Mouse (Mus musculus): ENCODE results near the gene Krtap28-13. TPM values are rescaled to one million over a fixed set of nuclear protein-coding genes. Genes with fewer than 3 reads are reported as not detected.

Krtap28-13 gene
- polyA plus RNA-seq, 1 experiment from 2014 or later = 0.29 TPM

GRCm38 (mm10) chr1:83075526-83076189 lies 14.9 kb downstream of the Krtap28-13 start:
- H3K27me3 ChIP-seq (replicated peaks; ENCODE audit: control insufficient read depth, insufficient read depth, low read length) = no peaks in the 10 kb centered on the region
- peak overlapping the region; percentile 17; the same call in 1 of the 2 replicates for H3K4me3 ChIP-seq (ENCODE audit: low read depth, low read length)
- no peak overlapping the region for H3K27ac ChIP-seq (replicated peaks; ENCODE audit: low read depth, low read length)
- no peak for ATAC-seq (ENCODE audit: low read depth)
- H3K4me2 ChIP-seq (ENCODE audit: low read depth, low read length) = peak overlapping the region; percentile 39
- no peak overlapping the region for H3K9ac ChIP-seq (ENCODE audit: low read depth, low read length)
- no peak for DNase-seq (ENCODE audit: low spot score)
- WGBS = 40% methylated on average over 15 of the region's 15 CpGs
- no peaks in the 10 kb centered on the region for H3K9me3 ChIP-seq (ENCODE audit: control insufficient read depth, low read length)
- H3K36me3 ChIP-seq (ENCODE audit: control insufficient read depth, insufficient read depth, low read length) = no peaks in the 10 kb centered on the region
- H3K4me1 ChIP-seq (ENCODE audit: control insufficient read depth, insufficient read depth, low read length) = no peaks in the 10 kb centered on the region

- Histone ChIP-seq H3K27ac (replicated peaks; ENCODE audit: low read depth, low read length) (no peak overlapping the region), H3K4me1 (ENCODE audit: control insufficient read depth, insufficient read depth, low read length) (no peaks in the 10 kb centered on the region), H3K9me3 (ENCODE audit: control insufficient read depth, low read length) (no peaks in the 10 kb centered on the region), H3K4me2 (ENCODE audit: low read depth, low read length) (peak overlapping the region; percentile 39), H3K9ac (ENCODE audit: low read depth, low read length) (no peak overlapping the region), H3K4me3 (ENCODE audit: low read depth, low read length) (peak overlapping the region; percentile 17; the same call in 1 of the 2 replicates), H3K27me3 (replicated peaks; ENCODE audit: control insufficient read depth, insufficient read depth, low read length) (no peaks in the 10 kb centered on the region), H3K36me3 (ENCODE audit: control insufficient read depth, insufficient read depth, low read length) (no peaks in the 10 kb centered on the region)
- 41% methylated on average over 11 of the region's 11 CpGs for WGBS
- peak; percentile 76; the same call in 1 of the 2 replicates for ATAC-seq (ENCODE audit: low read depth)
- peak; percentile 55 for DNase-seq (ENCODE audit: low spot score)
Measured at GRCm38 (mm10) chr1:83076190-83076917, 15.6 kb downstream of the Krtap28-13 start.

GRCm38 (mm10) chr1:83077016-83077415 lies 16.3 kb downstream of the Krtap28-13 start:
- no peaks in the 10 kb centered on the region for H3K9me3 ChIP-seq (ENCODE audit: control insufficient read depth, low read length)
- WGBS = 55% methylated on average over 6 of the region's 6 CpGs

GRCm38 (mm10) chr1:83084790-83085189 lies 24.1 kb downstream of the Krtap28-13 start:
- Histone ChIP-seq H3K36me3 (ENCODE audit: control insufficient read depth, insufficient read depth, low read length) (no peaks in the 10 kb centered on the region), H3K4me1 (ENCODE audit: control insufficient read depth, insufficient read depth, low read length) (no peaks in the 10 kb centered on the region), H3K27me3 (replicated peaks; ENCODE audit: control insufficient read depth, insufficient read depth, low read length) (no peaks in the 10 kb centered on the region), H3K27ac (replicated peaks; ENCODE audit: low read depth, low read length) (no peak overlapping the region), H3K4me3 (ENCODE audit: low read depth, low read length) (no peak overlapping the region), H3K4me2 (ENCODE audit: low read depth, low read length) (no peak overlapping the region), H3K9me3 (ENCODE audit: control insufficient read depth, low read length) (no peaks in the 10 kb centered on the region), H3K9ac (ENCODE audit: low read depth, low read length) (no peak overlapping the region)
- no peak for DNase-seq (ENCODE audit: low spot score)
- 88% methylated on average over 2 of the region's 2 CpGs for WGBS
- no peak for ATAC-seq (ENCODE audit: low read depth)

More at GRCm38 (mm10) chr1:83077016-83077415, 16.3 kb downstream of the Krtap28-13 start:
- H3K27ac ChIP-seq (replicated peaks; ENCODE audit: low read depth, low read length) = no peak overlapping the region
- H3K4me2 ChIP-seq (ENCODE audit: low read depth, low read length) = no peak overlapping the region
- H3K36me3 ChIP-seq (ENCODE audit: control insufficient read depth, insufficient read depth, low read length) = no peaks in the 10 kb centered on the region
- DNase-seq (ENCODE audit: low spot score) = no peak
- no peaks in the 10 kb centered on the region for H3K4me1 ChIP-seq (ENCODE audit: control insufficient read depth, insufficient read depth, low read length)
- no peak overlapping the region for H3K9ac ChIP-seq (ENCODE audit: low read depth, low read length)
- H3K4me3 ChIP-seq (ENCODE audit: low read depth, low read length) = no peak overlapping the region
- ATAC-seq (ENCODE audit: low read depth) = no peak
- H3K27me3 ChIP-seq (replicated peaks; ENCODE audit: control insufficient read depth, insufficient read depth, low read length) = no peaks in the 10 kb centered on the region

- Histone ChIP-seq H3K9me3 (ENCODE audit: control insufficient read depth, low read length) (no peaks in the 10 kb centered on the region), H3K4me3 (ENCODE audit: low read depth, low read length) (no peak overlapping the region), H3K9ac (ENCODE audit: low read depth, low read length) (no peak overlapping the region), H3K27ac (replicated peaks; ENCODE audit: low read depth, low read length) (no peak overlapping the region), H3K4me2 (ENCODE audit: low read depth, low read length) (no peak overlapping the region), H3K36me3 (ENCODE audit: control insufficient read depth, insufficient read depth, low read length) (no peaks in the 10 kb centered on the region), H3K4me1 (ENCODE audit: control insufficient read depth, insufficient read depth, low read length) (no peaks in the 10 kb centered on the region), H3K27me3 (replicated peaks; ENCODE audit: control insufficient read depth, insufficient read depth, low read length) (no peaks in the 10 kb centered on the region)
- 46% methylated on average over 3 of the region's 3 CpGs for WGBS
- no peak for ATAC-seq (ENCODE audit: low read depth)
- no peak for DNase-seq (ENCODE audit: low spot score)
Measured at GRCm38 (mm10) chr1:83091268-83091667, 30.5 kb downstream of the Krtap28-13 start.

GRCm38 (mm10) chr1:83096935-83097334 lies 36.2 kb downstream of the Krtap28-13 start:
- H3K4me2 ChIP-seq (ENCODE audit: low read depth, low read length) = no peak overlapping the region
- H3K36me3 ChIP-seq (ENCODE audit: control insufficient read depth, insufficient read depth, low read length) = no peaks in the 10 kb centered on the region
- 64% methylated on average over 4 of the region's 4 CpGs for WGBS
- no peak overlapping the region for H3K27ac ChIP-seq (replicated peaks; ENCODE audit: low read depth, low read length)
- ATAC-seq (ENCODE audit: low read depth) (no peak), DNase-seq (ENCODE audit: low spot score) (no peak)
- no peak overlapping the region for H3K9ac ChIP-seq (ENCODE audit: low read depth, low read length)
- H3K27me3 ChIP-seq (replicated peaks; ENCODE audit: control insufficient read depth, insufficient read depth, low read length) = no peaks in the 10 kb centered on the region
- peaks cover 5% of the 10 kb centered on the region; the same call in 1 of the 2 replicates for H3K4me1 ChIP-seq (ENCODE audit: control insufficient read depth, insufficient read depth, low read length)
- no peaks in the 10 kb centered on the region for H3K9me3 ChIP-seq (ENCODE audit: control insufficient read depth, low read length)
- no peak overlapping the region for H3K4me3 ChIP-seq (ENCODE audit: low read depth, low read length)

GRCm38 (mm10) chr1:83099160-83099559 lies 38.4 kb downstream of the Krtap28-13 start:
- Histone ChIP-seq H3K4me2 (ENCODE audit: low read depth, low read length) (no peak overlapping the region), H3K4me3 (ENCODE audit: low read depth, low read length) (no peak overlapping the region), H3K36me3 (ENCODE audit: control insufficient read depth, insufficient read depth, low read length) (no peaks in the 10 kb centered on the region), H3K9ac (ENCODE audit: low read depth, low read length) (no peak overlapping the region), H3K27ac (replicated peaks; ENCODE audit: low read depth, low read length) (no peak overlapping the region), H3K4me1 (ENCODE audit: control insufficient read depth, insufficient read depth, low read length) (peaks cover 7% of the 10 kb centered on the region; the same call in 1 of the 2 replicates), H3K9me3 (ENCODE audit: control insufficient read depth, low read length) (no peaks in the 10 kb centered on the region), H3K27me3 (replicated peaks; ENCODE audit: control insufficient read depth, insufficient read depth, low read length) (no peaks in the 10 kb centered on the region)
- ATAC-seq (ENCODE audit: low read depth) (no peak), DNase-seq (ENCODE audit: low spot score) (no peak)
- WGBS = 77% methylated on average over 2 of the region's 2 CpGs

- Histone ChIP-seq H3K4me2 (ENCODE audit: low read depth, low read length) (no peak overlapping the region), H3K27ac (replicated peaks; ENCODE audit: low read depth, low read length) (no peak overlapping the region), H3K9ac (ENCODE audit: low read depth, low read length) (no peak overlapping the region), H3K36me3 (ENCODE audit: control insufficient read depth, insufficient read depth, low read length) (no peaks in the 10 kb centered on the region), H3K9me3 (ENCODE audit: control insufficient read depth, low read length) (no peaks in the 10 kb centered on the region), H3K4me3 (ENCODE audit: low read depth, low read length) (no peak overlapping the region), H3K4me1 (ENCODE audit: control insufficient read depth, insufficient read depth, low read length) (peaks cover 7% of the 10 kb centered on the region; the same call in 1 of the 2 replicates), H3K27me3 (replicated peaks; ENCODE audit: control insufficient read depth, insufficient read depth, low read length) (no peaks in the 10 kb centered on the region)
- ATAC-seq (ENCODE audit: low read depth) = no peak
- DNase-seq (ENCODE audit: low spot score) = no peak
- 64% methylated on average over 7 of the region's 7 CpGs for WGBS
Measured at GRCm38 (mm10) chr1:83099580-83100137, 38.9 kb downstream of the Krtap28-13 start.
